Comparison of ENCODE assay signal across 8 mouse cellular contexts in genomic region chr9:57552139-57552887, GRCm38 (mm10). TPM values are rescaled to one million over a fixed set of nuclear protein-coding genes. Genes with fewer than 3 reads are reported as not detected.
A peak's percentile ranks its signal among the peaks of the same experiment; 100 is the strongest.
DNase-seq lines count a peak whose midpoint lies in the region; ATAC-seq lines count a peak whose summit lies in the region.

TSS of gene Mpi (minus strand) at chr9:57552763.

- peak within 1 kb of the TSS; percentile 89 for H3K27ac ChIP-seq in hindbrain, embryonic 10.5 days

- H3K27me3 ChIP-seq in hindbrain, embryonic 10.5 days (ENCODE audit: insufficient read depth, poor library complexity, severe bottlenecking), result no peaks in the 10 kb centered on the region

- WGBS in hindbrain, embryonic 10.5 days, result under 1% methylated on average over 28 of the region's 28 CpGs

- H3K4me1 ChIP-seq in hindbrain, embryonic 10.5 days (replicated peaks), result peaks cover 24% of the 10 kb centered on the region

- ATAC-seq in frontal cortex, adult (ENCODE audit: low TSS enrichment), result peak; percentile 85

- H3K9me3 ChIP-seq in hindbrain, embryonic 10.5 days, result no peaks in the 10 kb centered on the region

- peak; percentile 78 for DNase-seq in MN1 (ENCODE audit: low spot score)
- DNase-seq in cerebellum, adult 9-10 months, result peak; percentile 69
- DNase-seq in hindbrain, embryonic 10.5 days (ENCODE audit: low spot score), result peak; percentile 70
- peak; percentile 72 to 79 for DNase-seq in layer of hippocampus, postnatal 10 days (ENCODE audit: low spot score in 2 of 2)
- peak; percentile 69 for DNase-seq in lung, postnatal 14 days
- peak; percentile 80 for DNase-seq in retina, embryonic 14.5 days (ENCODE audit: low spot score)
- peak; percentile 74 for DNase-seq in yolk sac, embryonic 10.5 days (ENCODE audit: low spot score)

- H3K36me3 ChIP-seq in hindbrain, embryonic 10.5 days, result peaks cover 39% of the 10 kb centered on the region

- peak within 1 kb of the TSS; percentile 76 for H3K4me3 ChIP-seq in hindbrain, embryonic 10.5 days

RNA-seq across cellular contexts. Expression of gene Mpi, which starts in this region (rescaled TPM):
- 61.7 and 74.1 TPM in 2 replicates for polyA plus RNA-seq in hindbrain, embryonic 10.5 days (2016; fragmentation: Nextera tagmentation; extraction: Ambion mirVana)
- 10 to 100 TPM; 70.4 to 76.5 TPM for total RNA-seq in layer of hippocampus, postnatal 10 days (2021)

Comparison
In these comparisons a context has a peak if more than half of its experiments do, and no peak if none do; other contexts are left out.
1. Peak in every context shown above with its lines: DNase-seq, ATAC-seq, H3K4me3 ChIP-seq and H3K27ac ChIP-seq.